Mouse (Mus musculus): ENCODE measurements at regions not wholly inside any gene's neighbourhood (a gene's known extent, or its start where the extent isn't known, plus 50 kb on each side); places are given as distances from the start of the nearest gene placed in this dataset.
A peak's percentile ranks its signal among the peaks of the same experiment; 100 is the strongest.

- no peak for DNase-seq (ENCODE audit: low read depth, low spot score)
Measured at GRCm38 (mm10) chr7:70003200-70003986, 363.1 kb downstream of the Nr2f2 start.

GRCm38 (mm10) chr7:69998756-69999155 lies 367.8 kb downstream of the Nr2f2 start:
- no peak for DNase-seq (ENCODE audit: low read depth, low spot score)

- no peak for DNase-seq (ENCODE audit: low read depth, low spot score)
Measured at GRCm38 (mm10) chr7:69994540-69995303, 371.8 kb downstream of the Nr2f2 start.

- DNase-seq (ENCODE audit: low read depth, low spot score) = no peak
Measured at GRCm38 (mm10) chr7:69992383-69993327, 373.9 kb downstream of the Nr2f2 start.

- DNase-seq (ENCODE audit: low read depth, low spot score) = no peak
Measured at GRCm38 (mm10) chr7:69991982-69992381, 374.6 kb downstream of the Nr2f2 start.

GRCm38 (mm10) chr7:69988704-69989103 lies 377.8 kb downstream of the Nr2f2 start:
- no peak for DNase-seq (ENCODE audit: low read depth, low spot score)

GRCm38 (mm10) chr7:69981301-69981700 lies 385.2 kb downstream of the Nr2f2 start:
- DNase-seq (ENCODE audit: low read depth, low spot score) = no peak

GRCm38 (mm10) chr7:69976369-69976768 lies 390.2 kb downstream of the Nr2f2 start:
- DNase-seq (ENCODE audit: low read depth, low spot score) = no peak

GRCm38 (mm10) chr7:69964002-69964401 lies 402.5 kb downstream of the Nr2f2 start:
- DNase-seq (ENCODE audit: low read depth, low spot score) = no peak

GRCm38 (mm10) chr7:69950221-69950670 lies 416.3 kb downstream of the Nr2f2 start:
- DNase-seq (ENCODE audit: low read depth, low spot score) = peak; percentile 13

- DNase-seq (ENCODE audit: low read depth, low spot score) = no peak
Measured at GRCm38 (mm10) chr7:69949647-69950121, 416.9 kb downstream of the Nr2f2 start.

- no peak for DNase-seq (ENCODE audit: low read depth, low spot score)
Measured at GRCm38 (mm10) chr7:69946396-69946795, 420.1 kb downstream of the Nr2f2 start.

- no peak for DNase-seq (ENCODE audit: low read depth, low spot score)
Measured at GRCm38 (mm10) chr7:69941881-69942280, 424.7 kb downstream of the Nr2f2 start.

GRCm38 (mm10) chr7:69925261-69925660 lies 441.3 kb downstream of the Nr2f2 start:
- no peak for DNase-seq (ENCODE audit: low read depth, low spot score)

- no peak for DNase-seq (ENCODE audit: low read depth, low spot score)
Measured at GRCm38 (mm10) chr7:69924551-69924950, 442.0 kb downstream of the Nr2f2 start.

- no peak for DNase-seq (ENCODE audit: low read depth, low spot score)
Measured at GRCm38 (mm10) chr7:69911760-69912159, 454.8 kb downstream of the Nr2f2 start.

- DNase-seq (ENCODE audit: low read depth, low spot score) = no peak
Measured at GRCm38 (mm10) chr7:69890503-69891061, 476.0 kb downstream of the Nr2f2 start.

- DNase-seq (ENCODE audit: low read depth, low spot score) = no peak
Measured at GRCm38 (mm10) chr7:69888251-69888650, 478.3 kb downstream of the Nr2f2 start.

GRCm38 (mm10) chr7:69877031-69877430 lies 489.5 kb downstream of the Nr2f2 start:
- DNase-seq (ENCODE audit: low read depth, low spot score) = no peak

GRCm38 (mm10) chr7:69865801-69866200 lies 500.7 kb downstream of the Nr2f2 start:
- no peak for DNase-seq (ENCODE audit: low read depth, low spot score)

- DNase-seq (ENCODE audit: low read depth, low spot score) = no peak
Measured at GRCm38 (mm10) chr7:69844631-69845324, 521.8 kb downstream of the Nr2f2 start.
